Mouse (Mus musculus): Measurements from ENCODE around the gene Rest.
"Not testable (repeated sequence)": the region's sequence is repeated elsewhere in the genome, so short reads cannot be mapped to it uniquely, and the experiment has no call there.

- not testable (repeated sequence) for TF ChIP-seq GATA1 (IDR thresholded peaks at IDR 0.05; ENCODE audit: borderline replicate concordance, low read length); FLI1 (IDR thresholded peaks at IDR 0.05; ENCODE audit: low read length)
Measured at GRCm38 (mm10) chr5:77231863-77232262, 33.4 kb upstream of the Rest start.

Data from megakaryocyte, embryonic 14.5 days (primary cell).